Mouse (Mus musculus) gastrocnemius, adult 18-20 months (tissue): ENCODE results near the gene Ypel2. TPM values are rescaled to one million over a fixed set of nuclear protein-coding genes. Genes with fewer than 3 reads are reported as not detected.

Experiments
- DNase-seq: peaks from one replicate; pipeline ENCODE4 v3.0.0; 2021; ENCODE audit warnings: low spot score
- total RNA-seq, 2 experiments: library from RNA; stranded (reverse); gene quantifications; 2 replicates each; pipeline ENCODE4 v1.2.3; 2021

Ypel2 gene
- total RNA-seq, 2 experiments from 2014 or later, result 6.4 to 9.4 TPM

- DNase-seq, result no peak
Observed at GRCm38 (mm10) chr11:86996266-86996665, 2.8 kb upstream of the Ypel2 start.

- no peak for DNase-seq
Observed at GRCm38 (mm10) chr11:86995625-86996221, 2.2 kb upstream of the Ypel2 start.

- no peak for DNase-seq
Observed at GRCm38 (mm10) chr11:86994791-86995624, 1.5 kb upstream of the Ypel2 start.

- DNase-seq, result no peak
Observed at GRCm38 (mm10) chr11:86994330-86994729, 823 bp upstream of the Ypel2 start.

- no peak for DNase-seq
Observed at GRCm38 (mm10) chr11:86992461-86992988, 982 bp downstream of the Ypel2 start.

GRCm38 (mm10) chr11:86991241-86991640 lies 2.3 kb downstream of the Ypel2 start:
- no peak for DNase-seq

GRCm38 (mm10) chr11:86990309-86990708 lies 3.2 kb downstream of the Ypel2 start:
- no peak for DNase-seq

GRCm38 (mm10) chr11:86984990-86985389 lies 8.5 kb downstream of the Ypel2 start:
- no peak for DNase-seq

- DNase-seq, result no peak
Observed at GRCm38 (mm10) chr11:86983056-86983455, 10.5 kb downstream of the Ypel2 start.

- DNase-seq, result no peak
Observed at GRCm38 (mm10) chr11:86981229-86981791, 12.2 kb downstream of the Ypel2 start.

GRCm38 (mm10) chr11:86980526-86980925 lies 13.0 kb downstream of the Ypel2 start:
- no peak for DNase-seq

GRCm38 (mm10) chr11:86979799-86980198 lies 13.7 kb downstream of the Ypel2 start:
- no peak for DNase-seq

- DNase-seq, result no peak
Observed at GRCm38 (mm10) chr11:86977242-86977641, 16.3 kb downstream of the Ypel2 start.

- DNase-seq, result no peak
Observed at GRCm38 (mm10) chr11:86974401-86974800, 19.1 kb downstream of the Ypel2 start.

GRCm38 (mm10) chr11:86973255-86973654 lies 20.3 kb downstream of the Ypel2 start:
- DNase-seq, result peak; percentile 53

GRCm38 (mm10) chr11:86971057-86971753 lies 22.3 kb downstream of the Ypel2 start:
- no peak for DNase-seq

GRCm38 (mm10) chr11:86969041-86969821 lies 24.3 kb downstream of the Ypel2 start:
- DNase-seq, result no peak

GRCm38 (mm10) chr11:86967506-86967905 lies 26.0 kb downstream of the Ypel2 start:
- DNase-seq, result no peak

- no peak for DNase-seq
Observed at GRCm38 (mm10) chr11:86966696-86967095, 26.8 kb downstream of the Ypel2 start.

GRCm38 (mm10) chr11:86965079-86965478 lies 28.4 kb downstream of the Ypel2 start:
- no peak for DNase-seq

GRCm38 (mm10) chr11:86963698-86964097 lies 29.8 kb downstream of the Ypel2 start:
- no peak for DNase-seq
